Mouse (Mus musculus) stomach, postnatal 0 days (tissue): Measurements from ENCODE around the gene Lrp1. TPM values are rescaled to one million over a fixed set of nuclear protein-coding genes. Genes with fewer than 3 reads are reported as not detected.

Experiments
- ATAC-seq: fragments of 200-750 bp; cut with Nextera tagmentation; 2 replicates; pipeline ENCODE4 v1.8.0; 2017; ENCODE audit not compliant: low FRiP score, low TSS enrichment
- DNase-seq: peaks from one replicate; pipeline ENCODE4 v3.0.0-alpha.2; 2016; ENCODE audit warnings: low spot score
- H3K27ac ChIP-seq: fragments of 300-500 bp; sonication (generic); replicated peaks from 2 replicates; pipeline ENCODE4 v1.5.1; 2014; ENCODE audit warnings: mild to moderate bottlenecking, control low read depth
- H3K27me3 ChIP-seq: fragments of 300-500 bp; sonication (generic); 2 replicates; pipeline ENCODE4 v1.6.1; 2014; ENCODE audit warnings: low read length; ENCODE audit not compliant: control insufficient read depth, insufficient read depth
- H3K36me3 ChIP-seq: fragments of 300-500 bp; sonication (generic); 2 replicates; pipeline ENCODE4 v1.6.1; 2014; ENCODE audit warnings: low read length, mixed read lengths; ENCODE audit not compliant: control insufficient read depth, insufficient read depth
- H3K4me1 ChIP-seq: fragments of 300-500 bp; sonication (generic); replicated peaks from 2 replicates; pipeline ENCODE4 v1.6.1; 2014; ENCODE audit warnings: antibody characterized with exemption; ENCODE audit not compliant: control insufficient read depth, insufficient read depth
- H3K4me2 ChIP-seq: fragments of 300-500 bp; sonication (generic); replicated peaks from 2 replicates; pipeline ENCODE4 v1.6.1; 2014; ENCODE audit warnings: low read depth, mild to moderate bottlenecking, control low read depth, moderate library complexity
- H3K4me3 ChIP-seq: fragments of 300-500 bp; sonication (generic); 2 replicates; pipeline ENCODE4 v1.5.1; 2014; ENCODE audit warnings: low read depth, low read length, control low read depth
- H3K9ac ChIP-seq: fragments of 300-500 bp; sonication (generic); 2 replicates; pipeline ENCODE4 v1.6.1; 2014; ENCODE audit warnings: mild to moderate bottlenecking, low read length, control low read depth, mixed read lengths
- H3K9me3 ChIP-seq: fragments of 300-500 bp; sonication (generic); 2 replicates; pipeline ENCODE4 v1.6.1; 2016; ENCODE audit warnings: low read length; ENCODE audit not compliant: control insufficient read depth
- CTCF ChIP-seq: IDR thresholded peaks from 2 replicates; pipeline ENCODE4 v1.5.1; 2016; ENCODE audit warnings: antibody characterized with exemption, low read depth, mild to moderate bottlenecking, moderate library complexity
- EP300 ChIP-seq: optimal IDR thresholded peaks from 2 replicates; pipeline ENCODE3; 2016; ENCODE audit warnings: antibody characterized with exemption
- WGBS: fragments of 180-500 bp; shearing (Covaris S2); extraction: QIAGEN DNeasy Blood & Tissue Kit; methylation state at CpG from one replicate; pipeline ENCODE4 v1.1.7; 2014; 5-methylcytosine and 5-hydroxymethylcytosine counted together
- polyA plus RNA-seq: library from polyadenylated mRNA; unstranded; fragments of >200 nt; fragmentation: Nextera tagmentation; extraction: Ambion mirVana; gene quantifications from 2 replicates; pipeline ENCODE4 v1.2.1, GENCODE M21; 2015

The Lrp1 gene
- polyA plus RNA-seq, 1 experiment from 2014 or later, result 32.7 TPM

- H3K9ac ChIP-seq, result no peak overlapping the region
- H3K36me3 ChIP-seq, result no peaks in the 10 kb centered on the region
- no peak for ATAC-seq
- no peak overlapping the region for H3K4me2 ChIP-seq
- WGBS, result 14% methylated on average over 17 of the region's 17 CpGs
- H3K27me3 ChIP-seq, result peaks cover 33% of the 10 kb centered on the region; the same call in 1 of the 2 replicates
- DNase-seq, result no peak
- H3K9me3 ChIP-seq, result no peaks in the 10 kb centered on the region
- 0 out of 2 replicates have a peak, but pooled peaks cover 3% of the 10 kb centered on the region for H3K4me1 ChIP-seq
- no peak overlapping the region for H3K27ac ChIP-seq
- no peak overlapping the region for H3K4me3 ChIP-seq
- no peak for TF ChIP-seq EP300
- no peak for TF ChIP-seq CTCF
These were observed 93.5 kb downstream of the Lrp1 start for GRCm38 (mm10) chr10:127527481-127527880.

DNA sequence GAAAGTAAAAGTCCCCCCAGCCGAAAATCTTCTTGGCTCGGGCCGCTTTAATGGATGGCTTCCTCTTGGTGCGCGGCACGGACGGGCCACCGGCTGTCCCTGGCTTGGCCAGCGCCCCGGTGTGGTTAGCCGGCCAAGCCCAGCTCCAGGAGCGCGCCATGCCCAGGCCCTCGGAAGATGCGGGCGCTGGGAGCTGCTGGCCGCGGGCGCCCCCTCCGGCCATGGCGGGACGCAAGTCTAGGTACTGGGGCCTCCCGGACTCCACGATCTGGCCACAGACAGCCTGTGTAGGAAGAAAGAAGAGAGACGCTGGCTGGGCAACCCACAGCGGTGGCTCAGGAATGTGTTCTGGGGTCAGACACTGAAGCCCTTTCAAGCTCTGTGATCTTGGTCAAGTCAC, 94.3 kb downstream of the Lrp1 start:
- no peaks in the 10 kb centered on the region for H3K9me3 ChIP-seq
- peaks cover 33% of the 10 kb centered on the region; the same call in 1 of the 2 replicates for H3K27me3 ChIP-seq
- ATAC-seq (peak; percentile 75), DNase-seq (peak; percentile 84)
- WGBS, result 2% methylated on average over 26 of the region's 26 CpGs
- peak overlapping the region; percentile 45 for H3K4me2 ChIP-seq
- H3K4me3 ChIP-seq, result peak overlapping the region; percentile 31
- no peak overlapping the region for H3K27ac ChIP-seq
- peak; percentile 70 for TF ChIP-seq CTCF
- TF ChIP-seq EP300, result no peak
- 0 out of 2 replicates have a peak, but pooled peaks cover 3% of the 10 kb centered on the region for H3K4me1 ChIP-seq
- H3K9ac ChIP-seq, result no peak overlapping the region
- no peaks in the 10 kb centered on the region for H3K36me3 ChIP-seq

DNA sequence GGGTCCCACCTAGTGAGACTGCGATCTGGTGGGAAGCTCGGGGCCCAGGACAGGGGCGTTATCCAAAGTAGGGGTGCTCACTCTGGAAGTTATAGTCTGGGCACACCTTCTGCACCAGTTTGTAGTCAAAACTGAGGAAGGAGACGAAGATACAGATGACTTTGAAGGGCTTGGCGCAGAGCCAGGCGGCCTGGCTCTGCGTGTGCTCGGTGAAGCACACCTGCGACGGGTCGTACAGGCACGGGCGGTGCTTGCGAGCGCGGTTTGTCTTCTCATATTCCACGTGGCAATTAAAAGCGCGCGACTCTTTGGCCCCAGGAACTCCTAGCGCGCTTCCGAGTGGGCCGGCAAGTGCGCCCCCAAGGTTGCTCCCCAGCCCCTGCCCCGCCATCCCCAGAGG, 94.9 kb downstream of the Lrp1 start:
- no peak for DNase-seq
- no peak overlapping the region for H3K27ac ChIP-seq
- no peaks in the 10 kb centered on the region for H3K36me3 ChIP-seq
- ATAC-seq, result no peak
- peaks cover 31% of the 10 kb centered on the region; the same call in 1 of the 2 replicates for H3K27me3 ChIP-seq
- 0 out of 2 replicates have a peak overlapping the region, but pooled peaks have one; percentile 13 for H3K9ac ChIP-seq
- 0 out of 2 replicates have a peak, but pooled peaks cover 6% of the 10 kb centered on the region for H3K4me1 ChIP-seq
- H3K9me3 ChIP-seq, result no peaks in the 10 kb centered on the region
- TF ChIP-seq EP300 (no peak), CTCF (no peak)
- WGBS, result 4% methylated on average over 26 of the region's 26 CpGs
- H3K4me3 ChIP-seq, result peak overlapping the region; percentile 31
- H3K4me2 ChIP-seq, result peak overlapping the region; percentile 45

- WGBS, result 16% methylated on average over 23 of the region's 23 CpGs
- no peak for TF ChIP-seq CTCF
- TF ChIP-seq EP300, result no peak
- no peak overlapping the region for H3K9ac ChIP-seq
- H3K27me3 ChIP-seq, result peaks cover 26% of the 10 kb centered on the region; the same call in 1 of the 2 replicates
- DNase-seq (no peak), ATAC-seq (no peak)
- H3K36me3 ChIP-seq, result no peaks in the 10 kb centered on the region
- H3K4me3 ChIP-seq, result no peak overlapping the region
- H3K4me1 ChIP-seq, result 0 out of 2 replicates have a peak, but pooled peaks cover 6% of the 10 kb centered on the region
- H3K4me2 ChIP-seq, result no peak overlapping the region
- no peaks in the 10 kb centered on the region for H3K9me3 ChIP-seq
- no peak overlapping the region for H3K27ac ChIP-seq
These were observed 96.2 kb downstream of the Lrp1 start for GRCm38 (mm10) chr10:127524646-127525255.

- peak; percentile 82 for DNase-seq
- Histone ChIP-seq H3K4me3 (peak within 1 kb of the TSS; percentile 57), H3K9ac (peak within 1 kb of the TSS; percentile 64), H3K4me1 (peaks cover 7% of the 10 kb centered on the region; the same call in 1 of the 2 replicates), H3K36me3 (peaks cover 10% of the 10 kb centered on the region; the same call in 1 of the 2 replicates), H3K4me2 (peak within 1 kb of the TSS; percentile 95), H3K27me3 (peaks cover 10% of the 10 kb centered on the region; the same call in 1 of the 2 replicates), H3K9me3 (no peaks in the 10 kb centered on the region), H3K27ac (no peak within 1 kb of the TSS)
- ATAC-seq, result peak; percentile 25; the same call in 1 of the 2 replicates
- TF ChIP-seq CTCF (0 out of 2 replicates have a peak, but pooled peaks have one; percentile 1), EP300 (no peak)
- under 1% methylated on average over 21 of the region's 21 CpGs for WGBS
These were observed 98.8 kb downstream of the Lrp1 start, which contains the start of gene Shmt2 for GRCm38 (mm10) chr10:127522088-127522581. Gene Shmt2, minus strand, starts transcription at chr10:127522444.
